Mouse (Mus musculus) forelimb bud, embryonic 11.5 days (tissue): Measurements from ENCODE around the gene Pgm2.

Source experiments
- DNase-seq: peaks from one replicate; pipeline ENCODE4 v3.0.0-alpha.2; 2012; ENCODE audit warnings: low read depth, low spot score

Gene Pgm2

GRCm38 (mm10) chr5:64092748-64093292 lies at the start of gene Pgm2:
Gene Pgm2, plus strand, starts transcription at chr5:64092950.
- peak; percentile 69 for DNase-seq

GRCm38 (mm10) chr5:64043694-64044453 lies 48.9 kb upstream of the Pgm2 start:
- DNase-seq: no peak

- DNase-seq: no peak
Observed at GRCm38 (mm10) chr5:64044790-64045189, 48.0 kb upstream of the Pgm2 start.

- no peak for DNase-seq
Observed at GRCm38 (mm10) chr5:64045502-64045901, 47.2 kb upstream of the Pgm2 start.

- peak; percentile 26 for DNase-seq
Observed at GRCm38 (mm10) chr5:64046995-64047394, 45.8 kb upstream of the Pgm2 start.

- DNase-seq: no peak
Observed at GRCm38 (mm10) chr5:64047921-64048320, 44.8 kb upstream of the Pgm2 start.

GRCm38 (mm10) chr5:64048605-64049004 lies 44.1 kb upstream of the Pgm2 start:
- no peak for DNase-seq

GRCm38 (mm10) chr5:64049256-64049655 lies 43.5 kb upstream of the Pgm2 start:
- DNase-seq: no peak

GRCm38 (mm10) chr5:64053010-64053409 lies 39.7 kb upstream of the Pgm2 start:
- no peak for DNase-seq

- DNase-seq: no peak
Observed at GRCm38 (mm10) chr5:64056210-64056609, 36.5 kb upstream of the Pgm2 start.

GRCm38 (mm10) chr5:64060881-64061280 lies 31.9 kb upstream of the Pgm2 start:
- DNase-seq: no peak

GRCm38 (mm10) chr5:64061643-64062042 lies 31.1 kb upstream of the Pgm2 start:
- DNase-seq: no peak

- no peak for DNase-seq
Observed at GRCm38 (mm10) chr5:64062882-64063621, 29.7 kb upstream of the Pgm2 start.

GRCm38 (mm10) chr5:64063622-64064355 lies 29.0 kb upstream of the Pgm2 start:
- DNase-seq: no peak

GRCm38 (mm10) chr5:64064401-64064800 lies 28.3 kb upstream of the Pgm2 start:
- DNase-seq: no peak

- DNase-seq: no peak
Observed at GRCm38 (mm10) chr5:64065497-64066046, 27.2 kb upstream of the Pgm2 start.

GRCm38 (mm10) chr5:64066159-64066558 lies 26.6 kb upstream of the Pgm2 start:
- no peak for DNase-seq

- no peak for DNase-seq
Observed at GRCm38 (mm10) chr5:64067576-64067975, 25.2 kb upstream of the Pgm2 start.

GRCm38 (mm10) chr5:64070081-64070673 lies 22.6 kb upstream of the Pgm2 start:
- DNase-seq: peak; percentile 84

GRCm38 (mm10) chr5:64070742-64071476 lies 21.8 kb upstream of the Pgm2 start:
- no peak for DNase-seq

GRCm38 (mm10) chr5:64074455-64074854 lies 18.3 kb upstream of the Pgm2 start:
- no peak for DNase-seq
